Comparison of ENCODE assay signal across 8 mouse cellular contexts in genomic region chr9:105520776-105521552, GRCm38 (mm10). TPM values are rescaled to one million over a fixed set of nuclear protein-coding genes. Genes with fewer than 3 reads are reported as not detected.
DNase-seq lines count a peak whose midpoint lies in the region; ATAC-seq and TF ChIP-seq lines count a peak whose summit lies in the region.

No protein-coding gene starts in this region.

- TF ChIP-seq POLR2A in thymus, adult 2 months (IDR thresholded peaks at IDR 0.05; ENCODE audit: control insufficient read depth, extremely low read depth, insufficient read depth, low read length, poor library complexity) = no peak

- 31% methylated on average over 24 of the region's 24 CpGs for WGBS in kidney, embryonic 14.5 days
- 15% methylated on average over 24 of the region's 24 CpGs for WGBS in thymus, adult 2 months

- H3K9ac ChIP-seq in kidney, embryonic 14.5 days (ENCODE audit: low read depth, low read length) = no peak overlapping the region

- no peak for ATAC-seq in kidney, embryonic 14.5 days (ENCODE audit: low FRiP score, low TSS enrichment)

- H3K4me3 ChIP-seq in kidney, embryonic 14.5 days (ENCODE audit: low read length) = peak overlapping the region; percentile 8; the same call in 1 of the 2 replicates
- H3K4me3 ChIP-seq in thymus, adult 2 months (ENCODE audit: control insufficient read depth, insufficient read depth, low read length) = no peak overlapping the region

- peak; percentile 30 for DNase-seq in ovary, postnatal 36 days (ENCODE audit: low spot score)
- DNase-seq in ovary, postnatal 10 days (ENCODE audit: low spot score) = no peak
- peak; percentile 50 for DNase-seq in gastrocnemius, postnatal 25 days
- peak; percentile 44 to 48 for DNase-seq in lung, postnatal 4 days
- DNase-seq in right cerebral cortex, adult 18-20 months = no peak
- no peak for DNase-seq in thymus, adult 2 months
- no peak for DNase-seq in layer of hippocampus, postnatal 14 days (ENCODE audit: low spot score in 2 of 2)

- H3K4me1 ChIP-seq in kidney, embryonic 14.5 days (ENCODE audit: control insufficient read depth, insufficient read depth, low read length) = peaks cover 12% of the 10 kb centered on the region; the same call in 1 of the 2 replicates
- H3K4me1 ChIP-seq in thymus, adult 2 months (replicated peaks; ENCODE audit: control insufficient read depth, insufficient read depth, low read length) = no peaks in the 10 kb centered on the region

- peak overlapping the region; percentile 25 for H3K4me2 ChIP-seq in kidney, embryonic 14.5 days (replicated peaks; ENCODE audit: low read depth, low read length)

- no peak for TF ChIP-seq CTCF in thymus, adult 2 months (IDR thresholded peaks at IDR 0.05; ENCODE audit: borderline replicate concordance, control insufficient read depth, extremely low read depth, insufficient read depth, low read length, poor library complexity)

- H3K27ac ChIP-seq in kidney, embryonic 14.5 days (ENCODE audit: low read depth, low read length) = no peak overlapping the region
- no peak overlapping the region for H3K27ac ChIP-seq in thymus, adult 2 months (ENCODE audit: control insufficient read depth, insufficient read depth, low read length)

- H3K36me3 ChIP-seq in kidney, embryonic 14.5 days (ENCODE audit: control insufficient read depth, insufficient read depth, low read length) = no peaks in the 10 kb centered on the region
- H3K36me3 ChIP-seq in thymus, adult 2 months (ENCODE audit: control insufficient read depth, insufficient read depth, low read length) = no peaks in the 10 kb centered on the region

- H3K27me3 ChIP-seq in kidney, embryonic 14.5 days (ENCODE audit: control insufficient read depth, insufficient read depth, low read length) = no peaks in the 10 kb centered on the region
- no peaks in the 10 kb centered on the region; the same call in 1 of the 2 replicates for H3K27me3 ChIP-seq in thymus, adult 2 months (ENCODE audit: control insufficient read depth, insufficient read depth, low read length)

- H3K9me3 ChIP-seq in kidney, embryonic 14.5 days (ENCODE audit: control insufficient read depth, low read length) = no peaks in the 10 kb centered on the region

RNA-seq across cellular contexts. Expression of gene Atp2c1, which starts 6.2 kb away (rescaled TPM):
- total RNA-seq in gastrocnemius, postnatal 25 days (2021) = 10 to 100 TPM; 28.6 to 29.0 TPM
- 33.7 and 62.9 TPM in 2 replicates for polyA plus RNA-seq in kidney, embryonic 14.5 days (2014; fragmentation: Nextera tagmentation; extraction: Ambion mirVana)
- 48.9 and 53.2 TPM in 2 replicates for polyA plus RNA-seq in thymus, adult 2 months (2012; rRNA removed)
- total RNA-seq in layer of hippocampus, postnatal 14 days (2021) = 100 to 1,000 TPM; 230 to 260 TPM

Comparison
In these comparisons a context has a peak if more than half of its experiments do, and no peak if none do; other contexts are left out.
1. DNase-seq: peak in ovary, postnatal 36 days (single experiment), gastrocnemius, postnatal 25 days (single experiment) and lung, postnatal 4 days (2 of 2); none in ovary, postnatal 10 days (single experiment), right cerebral cortex, adult 18-20 months (single experiment), thymus, adult 2 months (single experiment) and layer of hippocampus, postnatal 14 days (0 of 2).
2. RNA of gene Atp2c1, which starts 6.2 kb away (total RNA-seq): 230 to 260 TPM in layer of hippocampus, postnatal 14 days; 28.6 to 29.0 TPM in gastrocnemius, postnatal 25 days; every median in the first group is over 4 times any median in the second.